Mouse (Mus musculus): ENCODE measurements around the gene Tmem269.

DNA sequence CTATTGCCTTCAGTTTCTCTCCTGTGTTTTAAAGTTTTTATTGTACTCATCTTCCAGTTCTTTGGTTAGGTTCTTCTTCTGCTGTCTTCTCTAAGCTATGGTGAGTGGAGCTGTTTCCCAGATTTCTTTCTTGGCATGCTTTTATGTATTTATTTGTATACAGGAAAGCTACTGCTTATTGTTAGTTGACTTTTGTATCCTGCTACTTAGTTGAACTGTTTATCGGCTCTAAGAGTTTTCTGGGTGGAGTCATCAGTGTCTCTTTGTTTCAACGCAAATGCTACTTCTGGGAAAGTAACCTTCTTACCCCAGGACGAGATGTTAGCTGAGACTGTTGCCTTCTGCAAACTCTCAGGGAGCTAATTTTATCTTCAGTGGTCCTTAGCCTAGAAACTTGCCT is 45.4 kb upstream of the Tmem269 start:
- TF ChIP-seq CTCF (IDR thresholded peaks at IDR 0.05; ENCODE audit: control insufficient read depth, insufficient read depth, insufficient read length), result no peak
- no peak for TF ChIP-seq MYOG (IDR thresholded peaks at IDR 0.05; ENCODE audit: control insufficient read depth, extremely low read depth, insufficient read length)
- no peak for TF ChIP-seq USF1 (IDR thresholded peaks at IDR 0.05; ENCODE audit: low read depth)
- TF ChIP-seq CEBPB (IDR thresholded peaks at IDR 0.05; ENCODE audit: low read depth), result no peak
- TF ChIP-seq MYOD1 (IDR thresholded peaks at IDR 0.05; ENCODE audit: control insufficient read depth, insufficient read length, low read depth), result no peak
